Mouse (Mus musculus): Measurements from ENCODE around the gene Zfp810. TPM values are rescaled to one million over a fixed set of nuclear protein-coding genes. Genes with fewer than 3 reads are reported as not detected.
A peak's percentile ranks its signal among the peaks of the same experiment; 100 is the strongest.

Zfp810 gene
- polyA plus RNA-seq, 1 experiment from 2014 or later, result 13.3 TPM

DNA sequence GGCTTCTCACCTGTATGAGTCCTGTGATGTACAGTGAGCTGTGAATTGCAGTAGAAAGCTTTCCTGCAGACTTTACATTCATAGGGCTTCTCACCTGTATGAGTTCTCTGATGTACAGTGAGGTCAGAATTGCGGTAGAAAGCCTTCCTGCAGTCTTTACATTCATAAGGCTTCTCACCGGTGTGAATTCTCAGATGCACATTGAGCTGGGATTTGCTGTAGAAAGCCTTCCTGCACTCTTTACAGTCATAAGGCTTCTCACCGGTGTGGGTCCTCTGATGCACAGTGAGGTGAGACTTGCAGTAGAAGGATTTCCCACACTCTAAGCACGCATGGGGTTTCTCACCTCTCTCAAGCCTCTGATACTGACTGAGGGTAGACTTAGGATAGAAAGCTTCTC is 28.7 kb downstream of the Zfp810 start:
- H3K4me2 ChIP-seq (ENCODE audit: low read depth, low read length), result no peak overlapping the region
- no peak for ATAC-seq (replicated peaks; ENCODE audit: extremely low read depth, insufficient read depth, low FRiP score)
- H3K9ac ChIP-seq (ENCODE audit: low read length), result no peak overlapping the region
- H3K27me3 ChIP-seq (ENCODE audit: control insufficient read depth, insufficient read depth, low read length), result no peaks in the 10 kb centered on the region
- H3K9me3 ChIP-seq (replicated peaks; ENCODE audit: control insufficient read depth, low read length), result peaks cover 68% of the 10 kb centered on the region
- no peaks in the 10 kb centered on the region for H3K4me1 ChIP-seq (ENCODE audit: control insufficient read depth, insufficient read depth, low read length)
- H3K27ac ChIP-seq (ENCODE audit: low read length), result no peak overlapping the region
- 96% methylated on average over 4 of the region's 4 CpGs for WGBS
- H3K4me3 ChIP-seq (ENCODE audit: low read length), result no peak overlapping the region
- H3K36me3 ChIP-seq (ENCODE audit: control insufficient read depth, insufficient read depth), result peaks cover 77% of the 10 kb centered on the region

DNA sequence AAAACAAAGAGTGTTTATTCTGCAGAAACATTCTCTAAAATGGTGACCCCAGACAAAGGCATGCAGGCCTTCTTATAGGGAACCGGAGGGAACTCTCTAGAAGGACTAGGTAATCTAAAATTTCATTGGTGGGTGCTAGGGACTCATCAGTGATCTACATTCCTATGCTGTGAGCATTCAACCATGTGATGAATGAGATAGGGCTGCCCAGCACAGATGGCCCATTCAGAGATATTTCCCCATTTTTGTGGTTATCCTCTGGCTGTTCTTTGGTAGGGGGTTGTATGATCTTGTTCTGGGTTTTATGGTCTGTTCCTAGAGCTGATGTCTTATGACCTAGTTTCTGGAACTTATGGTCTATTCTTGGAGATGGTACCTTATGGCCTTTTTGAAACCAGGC is 38.6 kb downstream of the Zfp810 start:
- Histone ChIP-seq H3K4me3 (ENCODE audit: low read length) (no peak overlapping the region), H3K27me3 (ENCODE audit: control insufficient read depth, insufficient read depth, low read length) (no peaks in the 10 kb centered on the region), H3K36me3 (ENCODE audit: control insufficient read depth, insufficient read depth) (peaks cover 7% of the 10 kb centered on the region; the same call in 1 of the 2 replicates), H3K9ac (ENCODE audit: low read length) (no peak overlapping the region), H3K9me3 (replicated peaks; ENCODE audit: control insufficient read depth, low read length) (peaks cover 13% of the 10 kb centered on the region), H3K4me2 (ENCODE audit: low read depth, low read length) (no peak overlapping the region), H3K4me1 (ENCODE audit: control insufficient read depth, insufficient read depth, low read length) (no peaks in the 10 kb centered on the region), H3K27ac (ENCODE audit: low read length) (no peak overlapping the region)
- no peak for ATAC-seq (replicated peaks; ENCODE audit: extremely low read depth, insufficient read depth, low FRiP score)
- WGBS, result 94% methylated on average over 1 of the region's 1 CpGs

DNA sequence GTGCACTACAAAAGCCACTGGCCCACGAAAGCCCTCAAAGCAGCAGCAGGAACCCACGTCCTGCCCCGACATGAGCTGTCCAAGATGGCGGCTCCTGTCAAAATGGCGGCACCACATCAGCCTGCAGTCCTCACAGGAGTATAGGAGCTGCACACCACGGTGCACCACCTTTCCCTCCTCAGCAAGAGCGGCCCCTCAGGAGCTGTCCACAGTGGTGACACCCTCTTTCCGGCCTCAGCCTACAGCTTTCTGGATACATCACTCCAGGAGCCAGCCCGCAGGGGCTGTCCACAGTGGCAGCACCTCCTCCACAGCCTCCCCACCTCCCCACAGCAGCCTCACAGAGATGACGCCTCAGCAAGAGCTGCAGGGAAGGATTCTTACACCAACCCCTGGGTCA is 44.8 kb downstream of the Zfp810 start:
- no peak overlapping the region for H3K4me2 ChIP-seq (ENCODE audit: low read depth, low read length)
- peaks cover 3% of the 10 kb centered on the region; the same call in 1 of the 2 replicates for H3K36me3 ChIP-seq (ENCODE audit: control insufficient read depth, insufficient read depth)
- H3K4me3 ChIP-seq (ENCODE audit: low read length), result no peak overlapping the region
- ATAC-seq (replicated peaks; ENCODE audit: extremely low read depth, insufficient read depth, low FRiP score), result no peak
- H3K9ac ChIP-seq (ENCODE audit: low read length), result no peak overlapping the region
- peaks cover 3% of the 10 kb centered on the region; the same call in 1 of the 2 replicates for H3K9me3 ChIP-seq (replicated peaks; ENCODE audit: control insufficient read depth, low read length)
- no peaks in the 10 kb centered on the region for H3K27me3 ChIP-seq (ENCODE audit: control insufficient read depth, insufficient read depth, low read length)
- peaks cover 2% of the 10 kb centered on the region; the same call in 1 of the 2 replicates for H3K4me1 ChIP-seq (ENCODE audit: control insufficient read depth, insufficient read depth, low read length)
- H3K27ac ChIP-seq (ENCODE audit: low read length), result no peak overlapping the region
- WGBS, result 78% methylated on average over 10 of the region's 10 CpGs

DNA sequence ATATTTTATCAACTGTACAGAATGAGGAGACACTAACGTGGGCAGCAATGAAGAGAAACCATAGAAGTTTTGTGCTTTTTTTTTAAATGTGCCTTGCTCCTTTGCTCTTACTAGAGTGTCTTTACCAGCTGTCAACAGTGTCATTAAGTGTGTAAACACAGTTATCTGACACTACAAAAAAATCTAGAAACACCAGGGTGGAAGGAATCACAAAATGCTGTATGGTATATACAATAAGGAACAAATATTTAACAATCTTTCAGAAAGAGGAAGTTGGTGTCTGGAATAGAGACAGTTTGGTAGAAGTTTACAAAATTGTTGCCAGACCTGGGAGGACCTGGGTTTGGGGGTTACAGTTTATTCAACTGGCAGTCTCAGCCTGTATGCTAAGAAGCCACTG is 45.9 kb downstream of the Zfp810 start:
- no peaks in the 10 kb centered on the region for H3K27me3 ChIP-seq (ENCODE audit: control insufficient read depth, insufficient read depth, low read length)
- no peak for ATAC-seq (replicated peaks; ENCODE audit: extremely low read depth, insufficient read depth, low FRiP score)
- peaks cover 2% of the 10 kb centered on the region; the same call in 1 of the 2 replicates for H3K4me1 ChIP-seq (ENCODE audit: control insufficient read depth, insufficient read depth, low read length)
- 76% methylated on average over 1 of the region's 1 CpGs for WGBS
- no peaks in the 10 kb centered on the region; the same call in 1 of the 2 replicates for H3K9me3 ChIP-seq (replicated peaks; ENCODE audit: control insufficient read depth, low read length)
- H3K27ac ChIP-seq (ENCODE audit: low read length), result no peak overlapping the region
- no peak overlapping the region for H3K4me3 ChIP-seq (ENCODE audit: low read length)
- H3K4me2 ChIP-seq (ENCODE audit: low read depth, low read length), result no peak overlapping the region
- peaks cover 6% of the 10 kb centered on the region for H3K36me3 ChIP-seq (ENCODE audit: control insufficient read depth, insufficient read depth)
- no peak overlapping the region for H3K9ac ChIP-seq (ENCODE audit: low read length)

DNA sequence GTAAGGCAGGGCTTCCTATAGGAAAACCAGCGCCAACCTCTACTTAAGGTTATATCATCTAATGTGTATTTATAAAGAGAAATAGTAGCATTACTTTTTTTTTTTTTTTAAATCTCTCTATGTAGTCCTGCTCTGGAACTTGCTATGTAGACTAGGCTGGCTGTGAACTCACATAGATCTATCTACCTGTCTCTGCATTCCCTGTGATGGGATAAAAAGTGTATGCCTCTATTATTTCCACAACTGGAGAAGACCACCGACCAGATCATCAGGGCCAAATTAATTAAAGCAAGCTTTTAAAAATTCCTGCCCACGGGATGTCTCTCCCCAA is 47.4 kb downstream of the Zfp810 start:
- Histone ChIP-seq H3K9me3 (replicated peaks; ENCODE audit: control insufficient read depth, low read length) (peaks cover 9% of the 10 kb centered on the region), H3K36me3 (ENCODE audit: control insufficient read depth, insufficient read depth) (peaks cover 19% of the 10 kb centered on the region), H3K9ac (ENCODE audit: low read length) (peak overlapping the region; percentile 30; the same call in 1 of the 2 replicates), H3K4me2 (ENCODE audit: low read depth, low read length) (peak overlapping the region; percentile 65), H3K4me3 (ENCODE audit: low read length) (peak overlapping the region; percentile 64), H3K4me1 (ENCODE audit: control insufficient read depth, insufficient read depth, low read length) (peaks cover 2% of the 10 kb centered on the region; the same call in 1 of the 2 replicates), H3K27ac (ENCODE audit: low read length) (no peak overlapping the region), H3K27me3 (ENCODE audit: control insufficient read depth, insufficient read depth, low read length) (no peaks in the 10 kb centered on the region)
- no peak for ATAC-seq (replicated peaks; ENCODE audit: extremely low read depth, insufficient read depth, low FRiP score)
- WGBS, result 26% methylated on average over 3 of the region's 3 CpGs

DNA sequence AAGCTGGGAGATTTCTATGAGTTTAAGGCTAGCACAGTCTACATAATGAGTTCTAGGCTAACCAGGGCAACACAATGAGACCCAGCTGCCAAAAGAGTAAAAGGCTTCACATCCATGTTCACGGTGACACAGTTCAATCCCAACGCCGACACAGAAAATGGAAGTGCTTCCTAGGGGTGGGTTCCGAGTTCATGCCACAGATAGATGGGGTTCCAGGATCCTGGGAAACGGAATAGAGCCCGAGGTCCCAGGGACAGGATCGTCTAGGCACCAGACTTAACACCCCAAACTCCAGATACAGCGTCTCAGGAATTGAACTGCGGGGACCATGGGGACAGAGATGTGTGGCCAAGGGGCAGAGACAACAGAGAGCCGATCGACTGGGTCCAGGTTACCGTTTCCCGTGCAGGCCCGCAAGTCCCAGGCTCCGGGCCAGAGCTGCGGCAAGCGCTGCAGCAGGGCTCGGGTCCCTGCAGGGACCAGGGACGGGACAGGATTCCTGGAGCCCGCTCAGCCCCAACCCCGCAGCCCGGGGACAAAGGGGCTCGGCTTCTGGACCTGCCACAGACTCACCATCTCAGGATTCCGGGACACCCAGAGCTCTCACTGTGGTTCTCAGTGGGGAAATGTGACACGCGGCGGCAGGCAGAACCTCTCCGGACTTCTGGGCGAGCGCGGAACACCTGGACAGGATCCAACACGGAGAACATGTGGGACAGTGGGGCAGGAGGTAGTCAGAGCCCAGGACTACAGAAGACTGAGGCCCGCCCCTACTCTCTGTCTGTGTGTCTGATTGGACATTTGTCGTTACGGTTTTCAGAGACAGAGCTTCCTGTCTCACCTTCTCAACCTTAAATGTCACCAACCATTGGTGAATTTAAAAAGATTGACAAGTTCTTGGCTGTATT is 48.0 kb downstream of the Zfp810 start, which contains the start of gene Zfp599:
Gene Zfp599 (minus strand): TSS at position 712 of the 908 bp plus-strand sequence.
- Histone ChIP-seq H3K4me2 (ENCODE audit: low read depth, low read length) (peak within 1 kb of the TSS; percentile 65), H3K9ac (ENCODE audit: low read length) (peak within 1 kb of the TSS; percentile 84), H3K27me3 (ENCODE audit: control insufficient read depth, insufficient read depth, low read length) (no peaks in the 10 kb centered on the region), H3K4me3 (ENCODE audit: low read length) (peak within 1 kb of the TSS; percentile 64), H3K9me3 (replicated peaks; ENCODE audit: control insufficient read depth, low read length) (peaks cover 10% of the 10 kb centered on the region), H3K4me1 (ENCODE audit: control insufficient read depth, insufficient read depth, low read length) (peaks cover 2% of the 10 kb centered on the region; the same call in 1 of the 2 replicates), H3K36me3 (ENCODE audit: control insufficient read depth, insufficient read depth) (peaks cover 20% of the 10 kb centered on the region), H3K27ac (ENCODE audit: low read length) (peak within 1 kb of the TSS; percentile 49)
- WGBS, result under 1% methylated on average over 35 of the region's 35 CpGs
- peak; percentile 97 for ATAC-seq (replicated peaks; ENCODE audit: extremely low read depth, insufficient read depth, low FRiP score)

DNA sequence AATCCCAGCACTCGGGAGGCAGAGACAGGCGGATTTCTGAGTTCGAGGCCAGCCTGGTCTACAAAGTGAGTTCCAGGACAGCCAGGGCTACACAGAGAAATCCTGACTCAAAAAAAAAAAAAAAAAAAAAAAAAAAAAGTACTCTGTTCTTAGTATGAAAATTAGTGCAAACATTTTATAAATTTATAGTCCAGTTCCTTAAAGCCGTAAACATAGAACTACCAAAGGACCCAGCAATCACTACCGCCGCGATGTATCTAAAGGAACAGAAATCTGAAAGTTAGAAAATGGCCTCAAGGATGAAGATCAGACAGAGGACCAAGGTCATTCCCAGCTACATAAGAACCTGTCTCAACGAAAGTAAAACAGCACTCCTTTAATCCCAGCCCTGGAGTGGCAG is 48.7 kb downstream of the Zfp810 start:
- no peak overlapping the region for H3K27ac ChIP-seq (ENCODE audit: low read length)
- peaks cover 2% of the 10 kb centered on the region; the same call in 1 of the 2 replicates for H3K4me1 ChIP-seq (ENCODE audit: control insufficient read depth, insufficient read depth, low read length)
- H3K36me3 ChIP-seq (ENCODE audit: control insufficient read depth, insufficient read depth), result peaks cover 25% of the 10 kb centered on the region
- peak overlapping the region; percentile 65 for H3K4me2 ChIP-seq (ENCODE audit: low read depth, low read length)
- no peak for ATAC-seq (replicated peaks; ENCODE audit: extremely low read depth, insufficient read depth, low FRiP score)
- no peaks in the 10 kb centered on the region for H3K27me3 ChIP-seq (ENCODE audit: control insufficient read depth, insufficient read depth, low read length)
- 79% methylated on average over 8 of the region's 8 CpGs for WGBS
- H3K4me3 ChIP-seq (ENCODE audit: low read length), result peak overlapping the region; percentile 64
- peaks cover 14% of the 10 kb centered on the region for H3K9me3 ChIP-seq (replicated peaks; ENCODE audit: control insufficient read depth, low read length)
- H3K9ac ChIP-seq (ENCODE audit: low read length), result peak overlapping the region; percentile 84

DNA sequence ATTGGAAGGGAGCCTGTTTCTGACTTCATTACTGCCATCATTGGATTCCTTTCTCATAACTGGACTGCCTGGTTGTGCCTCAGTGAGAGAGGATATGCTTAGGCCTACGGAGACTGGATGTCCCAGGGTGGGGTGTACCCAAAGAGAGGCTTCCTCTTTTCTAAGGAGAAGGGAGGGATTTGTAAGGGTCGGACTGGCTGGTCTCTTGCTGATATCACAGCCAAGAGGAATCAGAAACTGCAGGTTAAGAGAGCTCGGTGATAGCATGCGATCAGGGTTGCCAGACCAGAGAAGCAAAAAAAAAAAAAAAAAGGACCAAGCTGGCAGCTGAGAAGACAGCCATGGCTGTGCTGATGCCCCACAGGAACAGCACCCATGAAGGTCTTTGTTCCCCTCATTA is 50.9 kb downstream of the Zfp810 start:
- WGBS, result 89% methylated on average over 4 of the region's 4 CpGs
- Histone ChIP-seq H3K4me1 (ENCODE audit: control insufficient read depth, insufficient read depth, low read length) (peaks cover 2% of the 10 kb centered on the region; the same call in 1 of the 2 replicates), H3K9ac (ENCODE audit: low read length) (no peak overlapping the region), H3K4me3 (ENCODE audit: low read length) (no peak overlapping the region), H3K27ac (ENCODE audit: low read length) (no peak overlapping the region), H3K27me3 (ENCODE audit: control insufficient read depth, insufficient read depth, low read length) (no peaks in the 10 kb centered on the region), H3K36me3 (ENCODE audit: control insufficient read depth, insufficient read depth) (peaks cover 43% of the 10 kb centered on the region), H3K9me3 (replicated peaks; ENCODE audit: control insufficient read depth, low read length) (peaks cover 21% of the 10 kb centered on the region), H3K4me2 (ENCODE audit: low read depth, low read length) (no peak overlapping the region)
- no peak for ATAC-seq (replicated peaks; ENCODE audit: extremely low read depth, insufficient read depth, low FRiP score)

DNA sequence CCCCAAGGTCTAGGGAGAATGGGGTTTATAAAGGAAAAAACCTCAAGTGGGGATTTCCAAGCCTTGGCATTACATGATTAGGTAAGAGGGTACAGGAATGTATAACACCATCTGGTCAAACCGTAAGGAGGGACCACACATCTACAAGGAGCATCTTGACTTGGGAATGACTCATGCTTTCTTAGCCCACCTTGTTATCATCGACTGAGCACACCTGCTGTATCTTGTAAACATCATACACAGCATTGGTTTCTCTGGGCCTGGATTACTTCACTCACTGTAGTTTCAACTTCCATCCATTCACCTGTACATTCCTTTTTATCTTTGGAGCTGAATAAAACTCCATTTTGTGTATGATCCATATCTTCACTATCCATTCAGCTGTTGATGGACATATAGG is 63.2 kb downstream of the Zfp810 start:
- H3K27me3 ChIP-seq (ENCODE audit: control insufficient read depth, insufficient read depth, low read length), result no peaks in the 10 kb centered on the region
- H3K4me1 ChIP-seq (ENCODE audit: control insufficient read depth, insufficient read depth, low read length), result no peaks in the 10 kb centered on the region
- ATAC-seq (replicated peaks; ENCODE audit: extremely low read depth, insufficient read depth, low FRiP score), result no peak
- H3K36me3 ChIP-seq (ENCODE audit: control insufficient read depth, insufficient read depth), result peaks cover 74% of the 10 kb centered on the region
- H3K27ac ChIP-seq (ENCODE audit: low read length), result no peak overlapping the region
- H3K9ac ChIP-seq (ENCODE audit: low read length), result no peak overlapping the region
- H3K4me3 ChIP-seq (ENCODE audit: low read length), result no peak overlapping the region
- H3K9me3 ChIP-seq (replicated peaks; ENCODE audit: control insufficient read depth, low read length), result peaks cover 38% of the 10 kb centered on the region
- H3K4me2 ChIP-seq (ENCODE audit: low read depth, low read length), result no peak overlapping the region
- WGBS, result 92% methylated on average over 2 of the region's 2 CpGs
